Mouse (Mus musculus) lung, postnatal 0 days (tissue): ENCODE measurements at regions not wholly inside any gene's neighbourhood (a gene's known extent, or its start where the extent isn't known, plus 50 kb on each side); places are given as distances from the start of the nearest gene placed in this dataset.

ENCODE experiments used
- CTCF ChIP-seq: IDR thresholded peaks from 2 replicates; pipeline ENCODE4 v1.5.1; 2016; ENCODE audit warnings: antibody characterized with exemption, mild to moderate bottlenecking
- EP300 ChIP-seq: IDR thresholded peaks from 2 replicates; pipeline ENCODE4 v1.6.1; 2016; ENCODE audit warnings: antibody characterized with exemption, mild to moderate bottlenecking, control low read depth

GRCm38 (mm10) chr9:46830316-46830715 is 168.2 kb upstream of the Gm4791 start:
- no peak for TF ChIP-seq CTCF
- TF ChIP-seq EP300: no peak
